Mouse (Mus musculus): ENCODE measurements around the gene Dip2c. TPM values are rescaled to one million over a fixed set of nuclear protein-coding genes. Genes with fewer than 3 reads are reported as not detected.

The Dip2c gene
- polyA plus RNA-seq, 1 experiment from 2014 or later, result 6.5 TPM

DNA sequence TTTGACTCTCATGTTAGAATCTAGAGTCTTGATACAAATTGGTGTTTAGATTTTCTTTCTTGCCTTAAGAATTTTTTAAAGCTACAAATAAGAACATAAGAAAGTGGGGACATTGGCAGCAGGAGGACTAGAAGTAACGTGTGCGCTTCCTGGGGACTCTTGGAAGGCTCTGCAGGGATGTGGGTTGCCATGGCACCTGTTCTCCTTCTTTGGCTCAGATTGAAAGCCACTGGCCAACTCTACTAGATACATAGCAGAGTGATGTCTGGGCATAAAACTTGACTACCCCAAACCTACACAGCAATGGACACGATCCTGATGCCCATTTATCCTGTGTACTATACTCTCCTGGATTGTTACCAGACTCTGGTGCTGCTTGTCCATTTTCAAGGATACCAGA is 188.1 kb downstream of the Dip2c start:
- 88% methylated on average over 3 of the region's 3 CpGs for WGBS
- no peak overlapping the region for H3K4me3 ChIP-seq
- no peak overlapping the region for H3K9ac ChIP-seq
- H3K4me1 ChIP-seq, result no peaks in the 10 kb centered on the region
- H3K9me3 ChIP-seq, result no peaks in the 10 kb centered on the region
- H3K27ac ChIP-seq, result no peak overlapping the region
- ATAC-seq (ENCODE audit: insufficient number of reproducible peaks, low FRiP score, low TSS enrichment, low read depth), result no peak
- H3K36me3 ChIP-seq, result no peaks in the 10 kb centered on the region
- H3K4me2 ChIP-seq, result no peak overlapping the region
- no peaks in the 10 kb centered on the region for H3K27me3 ChIP-seq

DNA sequence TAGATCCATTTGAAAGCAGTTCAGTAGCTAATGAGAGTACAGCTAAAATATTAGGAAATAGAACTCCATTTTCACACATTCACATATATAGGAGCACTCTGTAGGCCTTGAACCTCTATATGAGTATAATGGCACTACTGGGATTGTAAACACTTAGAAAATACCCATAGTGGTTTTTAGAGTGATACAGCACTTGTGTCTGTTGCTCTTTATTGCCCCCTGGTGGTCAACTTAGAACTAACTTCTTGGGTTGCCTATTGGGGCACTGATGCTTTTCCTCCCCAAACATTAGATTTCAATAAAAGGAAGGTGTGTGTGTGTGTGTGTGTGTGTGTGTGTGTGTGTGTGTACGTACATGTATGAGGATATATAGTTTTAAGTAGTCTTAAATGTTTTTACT is 190.9 kb downstream of the Dip2c start:
- H3K9me3 ChIP-seq, result no peaks in the 10 kb centered on the region
- H3K4me1 ChIP-seq, result no peaks in the 10 kb centered on the region
- no peak overlapping the region for H3K4me3 ChIP-seq
- WGBS, result 25% methylated on average over 1 of the region's 1 CpGs
- no peaks in the 10 kb centered on the region for H3K27me3 ChIP-seq
- H3K36me3 ChIP-seq, result no peaks in the 10 kb centered on the region
- H3K27ac ChIP-seq, result no peak overlapping the region
- no peak for ATAC-seq (ENCODE audit: insufficient number of reproducible peaks, low FRiP score, low TSS enrichment, low read depth)
- H3K9ac ChIP-seq, result no peak overlapping the region
- H3K4me2 ChIP-seq, result no peak overlapping the region

DNA sequence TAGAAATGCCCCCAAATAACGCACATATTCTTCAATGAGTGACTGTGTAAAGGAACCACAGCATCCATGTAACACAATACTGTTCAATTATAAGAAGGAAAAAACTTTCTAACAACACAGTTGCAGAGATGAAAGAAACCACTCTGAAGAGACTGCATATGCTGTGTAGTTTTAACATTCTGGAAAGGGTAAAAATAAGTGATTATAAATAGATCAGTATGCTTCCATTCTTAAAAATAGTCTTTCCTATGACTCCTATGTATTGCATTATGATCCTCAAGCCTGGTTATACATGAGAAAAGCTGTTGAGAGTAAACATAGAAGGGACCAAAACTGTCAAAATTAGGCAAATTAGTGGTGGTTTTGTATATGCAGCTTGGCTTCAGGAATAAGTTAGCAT is 197.1 kb downstream of the Dip2c start:
- no peak overlapping the region for H3K4me3 ChIP-seq
- no peak for ATAC-seq (ENCODE audit: insufficient number of reproducible peaks, low FRiP score, low TSS enrichment, low read depth)
- H3K36me3 ChIP-seq, result no peaks in the 10 kb centered on the region
- WGBS, result 73% methylated on average over 1 of the region's 1 CpGs
- H3K4me1 ChIP-seq, result no peaks in the 10 kb centered on the region
- no peak overlapping the region for H3K9ac ChIP-seq
- no peak overlapping the region for H3K27ac ChIP-seq
- no peaks in the 10 kb centered on the region for H3K27me3 ChIP-seq
- no peaks in the 10 kb centered on the region for H3K9me3 ChIP-seq
- H3K4me2 ChIP-seq, result no peak overlapping the region

DNA sequence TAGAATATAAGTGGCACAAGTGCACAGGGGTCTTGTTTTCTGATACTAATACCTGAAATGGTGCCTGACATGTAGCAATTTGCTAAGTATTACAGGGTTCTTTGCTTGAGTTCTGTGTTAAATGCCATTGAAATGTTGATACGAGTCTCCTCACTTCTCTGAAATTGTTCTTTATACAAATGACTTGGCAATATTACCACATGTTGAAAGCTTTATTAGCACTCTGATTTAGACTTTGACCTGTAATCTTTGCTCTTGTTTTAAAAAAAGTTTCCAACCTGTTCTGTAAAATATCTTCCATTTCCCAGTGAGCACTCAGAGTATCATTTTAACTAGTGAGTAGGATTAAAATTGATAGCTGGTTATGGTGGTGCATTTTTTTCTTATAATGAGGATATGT is 205.4 kb downstream of the Dip2c start:
- no peak overlapping the region for H3K9ac ChIP-seq
- H3K9me3 ChIP-seq, result no peaks in the 10 kb centered on the region
- no peak overlapping the region for H3K4me2 ChIP-seq
- 67% methylated on average over 1 of the region's 1 CpGs for WGBS
- ATAC-seq (ENCODE audit: insufficient number of reproducible peaks, low FRiP score, low TSS enrichment, low read depth), result no peak
- no peaks in the 10 kb centered on the region for H3K4me1 ChIP-seq
- no peak overlapping the region for H3K27ac ChIP-seq
- no peak overlapping the region for H3K4me3 ChIP-seq
- H3K27me3 ChIP-seq, result no peaks in the 10 kb centered on the region
- no peaks in the 10 kb centered on the region for H3K36me3 ChIP-seq

DNA sequence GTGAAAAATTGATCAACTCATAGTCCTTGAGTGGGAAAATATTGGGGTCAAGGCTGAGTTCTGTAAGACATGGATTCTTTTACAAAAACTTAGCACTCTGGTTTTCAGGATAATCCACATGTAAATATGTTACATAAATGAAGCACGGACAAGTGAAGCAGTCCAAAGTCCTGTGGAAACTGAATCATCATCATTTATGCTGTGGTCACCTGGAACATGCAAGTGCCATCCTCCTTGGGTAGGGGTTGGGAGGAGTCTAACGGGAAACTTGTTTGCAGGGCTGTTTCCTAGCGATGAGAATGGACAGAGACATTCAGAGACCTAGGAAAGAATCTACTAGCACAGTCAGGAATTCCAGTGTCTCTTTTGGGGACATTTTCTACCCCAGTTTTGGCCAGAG is 213.4 kb downstream of the Dip2c start:
- ATAC-seq (ENCODE audit: insufficient number of reproducible peaks, low FRiP score, low TSS enrichment, low read depth), result no peak
- Histone ChIP-seq H3K9me3 (no peaks in the 10 kb centered on the region), H3K36me3 (no peaks in the 10 kb centered on the region), H3K9ac (no peak overlapping the region), H3K4me1 (no peaks in the 10 kb centered on the region; the same call in 1 of the 2 replicates), H3K4me3 (no peak overlapping the region), H3K4me2 (no peak overlapping the region), H3K27me3 (no peaks in the 10 kb centered on the region), H3K27ac (no peak overlapping the region)
- WGBS, result 87% methylated on average over 3 of the region's 3 CpGs

DNA sequence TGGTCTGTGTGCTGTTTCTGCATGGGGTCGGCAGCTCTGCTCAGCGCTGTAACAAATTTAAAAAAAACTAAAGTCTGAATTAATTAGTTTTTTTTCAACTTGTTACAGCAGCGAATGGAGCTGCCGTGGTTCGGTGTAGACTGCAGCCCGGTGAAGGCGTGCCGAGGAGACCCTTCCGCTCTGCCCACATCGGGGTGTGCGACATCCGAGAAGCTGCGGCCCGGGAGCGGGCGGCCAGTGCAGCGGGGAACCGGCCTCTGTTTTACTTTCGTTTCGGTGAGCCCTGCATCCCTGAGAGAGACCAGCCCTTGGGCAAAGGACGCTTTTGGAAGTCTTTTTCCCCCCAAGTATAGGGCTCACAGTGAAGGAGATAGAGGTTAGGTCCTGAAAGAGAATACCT is 218.4 kb downstream of the Dip2c start:
- Histone ChIP-seq H3K9ac (no peak overlapping the region), H3K27me3 (no peaks in the 10 kb centered on the region), H3K4me1 (no peaks in the 10 kb centered on the region; the same call in 1 of the 2 replicates), H3K36me3 (no peaks in the 10 kb centered on the region), H3K27ac (no peak overlapping the region), H3K4me2 (peak overlapping the region; percentile 38), H3K9me3 (no peaks in the 10 kb centered on the region), H3K4me3 (peak overlapping the region; percentile 25)
- WGBS, result 64% methylated on average over 21 of the region's 21 CpGs
- ATAC-seq (ENCODE audit: insufficient number of reproducible peaks, low FRiP score, low TSS enrichment, low read depth), result no peak

DNA sequence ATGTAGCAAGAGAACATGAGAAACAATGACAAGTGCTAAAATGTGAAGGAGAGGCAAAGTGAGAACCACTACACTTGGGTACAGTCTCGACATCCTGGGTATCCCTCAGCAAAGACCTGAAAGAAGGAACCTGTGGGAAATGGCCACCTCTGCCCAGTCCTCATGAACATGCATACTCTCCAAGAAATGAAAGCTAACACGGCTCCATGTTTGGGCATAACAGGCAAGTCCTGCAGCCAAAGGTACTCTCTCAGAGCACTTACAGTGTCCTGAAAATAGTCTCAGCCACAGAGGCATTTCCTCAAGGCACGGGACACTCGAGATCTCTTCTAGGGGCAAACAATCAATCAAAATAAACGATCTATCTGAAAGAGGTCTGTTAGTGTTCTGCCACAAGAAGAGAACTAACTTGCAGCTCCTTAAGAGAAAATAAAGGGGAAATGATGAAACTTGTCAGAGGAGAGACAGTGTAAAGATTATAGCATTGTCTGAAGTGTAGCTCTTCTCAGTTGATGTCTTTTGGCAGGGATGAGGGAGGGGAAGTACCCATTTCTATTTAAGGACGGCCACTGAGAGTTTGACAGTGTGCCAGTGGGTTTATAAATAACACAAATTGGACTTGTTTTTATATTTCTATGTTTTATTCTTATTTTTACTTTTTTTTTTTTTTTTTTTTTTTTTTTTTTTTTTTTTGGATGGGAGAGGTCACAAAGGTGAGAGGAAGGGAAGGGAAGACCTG is 228.0 kb downstream of the Dip2c start:
- Histone ChIP-seq H3K9me3 (no peaks in the 10 kb centered on the region), H3K4me1 (no peaks in the 10 kb centered on the region), H3K36me3 (no peaks in the 10 kb centered on the region), H3K27ac (no peak overlapping the region), H3K4me2 (no peak overlapping the region), H3K4me3 (no peak overlapping the region), H3K9ac (no peak overlapping the region), H3K27me3 (no peaks in the 10 kb centered on the region)
- ATAC-seq (ENCODE audit: insufficient number of reproducible peaks, low FRiP score, low TSS enrichment, low read depth), result no peak
- 52% methylated on average over 6 of the region's 6 CpGs for WGBS

- Histone ChIP-seq H3K4me3 (no peak overlapping the region), H3K36me3 (no peaks in the 10 kb centered on the region), H3K27ac (no peak overlapping the region), H3K9me3 (no peaks in the 10 kb centered on the region), H3K4me1 (no peaks in the 10 kb centered on the region), H3K9ac (no peak overlapping the region), H3K27me3 (no peaks in the 10 kb centered on the region), H3K4me2 (no peak overlapping the region)
- ATAC-seq (ENCODE audit: insufficient number of reproducible peaks, low FRiP score, low TSS enrichment, low read depth), result no peak
Measured at GRCm38 (mm10) chr13:9538556-9538955, 262.2 kb downstream of the Dip2c start.

GRCm38 (mm10) chr13:9547698-9548344 is 271.5 kb downstream of the Dip2c start:
- Histone ChIP-seq H3K4me3 (no peak overlapping the region), H3K36me3 (no peaks in the 10 kb centered on the region), H3K27me3 (no peaks in the 10 kb centered on the region), H3K9ac (no peak overlapping the region), H3K4me2 (0 out of 2 replicates have a peak overlapping the region, but pooled peaks have one; percentile 7), H3K27ac (no peak overlapping the region), H3K4me1 (no peaks in the 10 kb centered on the region; the same call in 1 of the 2 replicates), H3K9me3 (no peaks in the 10 kb centered on the region)
- 7% methylated on average over 9 of the region's 9 CpGs for WGBS
- no peak for ATAC-seq (ENCODE audit: insufficient number of reproducible peaks, low FRiP score, low TSS enrichment, low read depth)

GRCm38 (mm10) chr13:9562099-9562498 is 285.8 kb downstream of the Dip2c start:
- no peak overlapping the region for H3K4me2 ChIP-seq
- 55% methylated on average over 1 of the region's 1 CpGs for WGBS

GRCm38 (mm10) chr13:9562921-9563320 is 286.6 kb downstream of the Dip2c start:
- ATAC-seq (ENCODE audit: insufficient number of reproducible peaks, low FRiP score, low TSS enrichment, low read depth), result no peak
- H3K9me3 ChIP-seq, result no peaks in the 10 kb centered on the region
- peaks cover 3% of the 10 kb centered on the region; the same call in 1 of the 2 replicates for H3K36me3 ChIP-seq
- no peak overlapping the region for H3K27ac ChIP-seq
- WGBS, result 11% methylated on average over 2 of the region's 2 CpGs
- H3K4me1 ChIP-seq, result no peaks in the 10 kb centered on the region
- no peak overlapping the region for H3K4me2 ChIP-seq
- H3K9ac ChIP-seq, result no peak overlapping the region
- no peaks in the 10 kb centered on the region for H3K27me3 ChIP-seq
- H3K4me3 ChIP-seq, result no peak overlapping the region

More at GRCm38 (mm10) chr13:9562099-9562498, 285.8 kb downstream of the Dip2c start:
- H3K27me3 ChIP-seq, result no peaks in the 10 kb centered on the region
- H3K4me3 ChIP-seq, result no peak overlapping the region
- no peak for ATAC-seq (ENCODE audit: insufficient number of reproducible peaks, low FRiP score, low TSS enrichment, low read depth)
- no peaks in the 10 kb centered on the region for H3K9me3 ChIP-seq
- H3K27ac ChIP-seq, result no peak overlapping the region
- no peaks in the 10 kb centered on the region for H3K4me1 ChIP-seq
- no peak overlapping the region for H3K9ac ChIP-seq
- H3K36me3 ChIP-seq, result no peaks in the 10 kb centered on the region

DNA sequence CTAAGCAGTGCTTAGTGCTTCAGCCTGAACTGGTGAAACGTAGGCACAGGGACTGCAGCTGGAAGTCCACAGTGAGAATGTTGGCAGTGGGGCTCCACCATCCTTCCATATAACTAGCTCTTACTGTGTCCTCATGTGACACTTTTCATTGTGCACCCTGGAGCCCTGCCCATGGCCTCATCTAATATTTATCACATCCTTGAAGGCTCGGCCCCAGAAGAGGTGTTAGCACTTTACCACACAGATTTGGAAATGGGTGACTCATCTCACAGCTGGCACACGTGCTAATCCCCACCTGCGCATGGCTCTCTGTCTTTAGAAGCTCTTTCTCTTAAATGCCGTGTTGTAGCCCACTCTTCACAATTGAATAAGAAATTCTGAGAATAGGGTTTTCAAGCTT is 292.5 kb downstream of the Dip2c start:
- Histone ChIP-seq H3K4me3 (no peak overlapping the region), H3K4me2 (no peak overlapping the region), H3K36me3 (peaks cover 24% of the 10 kb centered on the region), H3K27ac (no peak overlapping the region), H3K9ac (no peak overlapping the region), H3K9me3 (no peaks in the 10 kb centered on the region), H3K4me1 (no peaks in the 10 kb centered on the region), H3K27me3 (no peaks in the 10 kb centered on the region)
- 83% methylated on average over 5 of the region's 5 CpGs for WGBS
- ATAC-seq (ENCODE audit: insufficient number of reproducible peaks, low FRiP score, low TSS enrichment, low read depth), result no peak

Data from limb, embryonic 15.5 days (tissue).